Mouse (Mus musculus): Measurements from ENCODE around the gene Noc4l. TPM values are rescaled to one million over a fixed set of nuclear protein-coding genes. Genes with fewer than 3 reads are reported as not detected.
A peak's percentile ranks its signal among the peaks of the same experiment; 100 is the strongest.

Gene Noc4l
- polyA plus RNA-seq, 1 experiment from 2014 or later, result 61.4 TPM

GRCm38 (mm10) chr5:110639459-110639858 is 13.8 kb downstream of the Noc4l start:
- peak; percentile 10; the same call in 1 of the 2 replicates for ATAC-seq (ENCODE audit: low FRiP score, low TSS enrichment)
- Histone ChIP-seq H3K27ac (ENCODE audit: low read depth, low read length) (no peak overlapping the region), H3K4me3 (ENCODE audit: low read length) (no peak overlapping the region), H3K4me2 (replicated peaks; ENCODE audit: low read depth, low read length) (no peak overlapping the region; the same call in 1 of the 2 replicates), H3K9me3 (ENCODE audit: control insufficient read depth, low read length) (no peaks in the 10 kb centered on the region), H3K36me3 (ENCODE audit: control insufficient read depth, insufficient read depth, low read length) (no peaks in the 10 kb centered on the region), H3K4me1 (ENCODE audit: control insufficient read depth, insufficient read depth, low read length) (no peaks in the 10 kb centered on the region), H3K27me3 (ENCODE audit: control insufficient read depth, insufficient read depth, low read length) (no peaks in the 10 kb centered on the region), H3K9ac (ENCODE audit: low read depth, low read length) (no peak overlapping the region)
- 24% methylated on average over 12 of the region's 12 CpGs for WGBS

GRCm38 (mm10) chr5:110638306-110639074 is 14.7 kb downstream of the Noc4l start:
- ATAC-seq (ENCODE audit: low FRiP score, low TSS enrichment), result 0 out of 2 replicates have a peak, but pooled peaks have one; percentile 53
- Histone ChIP-seq H3K9me3 (ENCODE audit: control insufficient read depth, low read length) (no peaks in the 10 kb centered on the region), H3K27me3 (ENCODE audit: control insufficient read depth, insufficient read depth, low read length) (no peaks in the 10 kb centered on the region)

GRCm38 (mm10) chr5:110635951-110636707 is 17.1 kb downstream of the Noc4l start:
- no peak overlapping the region for H3K9ac ChIP-seq (ENCODE audit: low read depth, low read length)
- no peaks in the 10 kb centered on the region for H3K36me3 ChIP-seq (ENCODE audit: control insufficient read depth, insufficient read depth, low read length)
- H3K27ac ChIP-seq (ENCODE audit: low read depth, low read length), result no peak overlapping the region
- WGBS, result 44% methylated on average over 6 of the region's 6 CpGs
- no peaks in the 10 kb centered on the region for H3K27me3 ChIP-seq (ENCODE audit: control insufficient read depth, insufficient read depth, low read length)
- H3K4me1 ChIP-seq (ENCODE audit: control insufficient read depth, insufficient read depth, low read length), result no peaks in the 10 kb centered on the region
- H3K4me3 ChIP-seq (ENCODE audit: low read length), result no peak overlapping the region
- H3K4me2 ChIP-seq (replicated peaks; ENCODE audit: low read depth, low read length), result no peak overlapping the region
- no peak for ATAC-seq (ENCODE audit: low FRiP score, low TSS enrichment)
- H3K9me3 ChIP-seq (ENCODE audit: control insufficient read depth, low read length), result no peaks in the 10 kb centered on the region

More at GRCm38 (mm10) chr5:110638306-110639074, 14.7 kb downstream of the Noc4l start:
- Histone ChIP-seq H3K4me2 (replicated peaks; ENCODE audit: low read depth, low read length) (no peak overlapping the region), H3K4me3 (ENCODE audit: low read length) (no peak overlapping the region), H3K9ac (ENCODE audit: low read depth, low read length) (no peak overlapping the region), H3K4me1 (ENCODE audit: control insufficient read depth, insufficient read depth, low read length) (no peaks in the 10 kb centered on the region), H3K36me3 (ENCODE audit: control insufficient read depth, insufficient read depth, low read length) (no peaks in the 10 kb centered on the region), H3K27ac (ENCODE audit: low read depth, low read length) (no peak overlapping the region)
- 81% methylated on average over 7 of the region's 7 CpGs for WGBS

- Histone ChIP-seq H3K27me3 (ENCODE audit: control insufficient read depth, insufficient read depth, low read length) (no peaks in the 10 kb centered on the region), H3K4me2 (replicated peaks; ENCODE audit: low read depth, low read length) (no peak overlapping the region), H3K4me1 (ENCODE audit: control insufficient read depth, insufficient read depth, low read length) (no peaks in the 10 kb centered on the region), H3K9ac (ENCODE audit: low read depth, low read length) (no peak overlapping the region), H3K4me3 (ENCODE audit: low read length) (no peak overlapping the region), H3K9me3 (ENCODE audit: control insufficient read depth, low read length) (no peaks in the 10 kb centered on the region), H3K27ac (ENCODE audit: low read depth, low read length) (no peak overlapping the region), H3K36me3 (ENCODE audit: control insufficient read depth, insufficient read depth, low read length) (no peaks in the 10 kb centered on the region)
- ATAC-seq (ENCODE audit: low FRiP score, low TSS enrichment), result no peak
- 74% methylated on average over 2 of the region's 2 CpGs for WGBS
Measured at GRCm38 (mm10) chr5:110629525-110630120, 23.6 kb downstream of the Noc4l start.

GRCm38 (mm10) chr5:110628156-110628555 is 25.1 kb downstream of the Noc4l start:
- no peak overlapping the region for H3K9ac ChIP-seq (ENCODE audit: low read depth, low read length)
- H3K27me3 ChIP-seq (ENCODE audit: control insufficient read depth, insufficient read depth, low read length), result no peaks in the 10 kb centered on the region
- H3K4me3 ChIP-seq (ENCODE audit: low read length), result no peak overlapping the region
- peak overlapping the region; percentile 18 for H3K4me2 ChIP-seq (replicated peaks; ENCODE audit: low read depth, low read length)
- WGBS, result 19% methylated on average over 19 of the region's 19 CpGs
- no peak overlapping the region for H3K27ac ChIP-seq (ENCODE audit: low read depth, low read length)
- no peak for ATAC-seq (ENCODE audit: low FRiP score, low TSS enrichment)
- H3K9me3 ChIP-seq (ENCODE audit: control insufficient read depth, low read length), result no peaks in the 10 kb centered on the region
- no peaks in the 10 kb centered on the region for H3K4me1 ChIP-seq (ENCODE audit: control insufficient read depth, insufficient read depth, low read length)
- H3K36me3 ChIP-seq (ENCODE audit: control insufficient read depth, insufficient read depth, low read length), result no peaks in the 10 kb centered on the region

- Histone ChIP-seq H3K9me3 (ENCODE audit: control insufficient read depth, low read length) (no peaks in the 10 kb centered on the region), H3K4me1 (ENCODE audit: control insufficient read depth, insufficient read depth, low read length) (no peaks in the 10 kb centered on the region), H3K9ac (ENCODE audit: low read depth, low read length) (no peak overlapping the region), H3K27me3 (ENCODE audit: control insufficient read depth, insufficient read depth, low read length) (no peaks in the 10 kb centered on the region), H3K4me3 (ENCODE audit: low read length) (no peak overlapping the region), H3K4me2 (replicated peaks; ENCODE audit: low read depth, low read length) (no peak overlapping the region), H3K27ac (ENCODE audit: low read depth, low read length) (no peak overlapping the region), H3K36me3 (ENCODE audit: control insufficient read depth, insufficient read depth, low read length) (no peaks in the 10 kb centered on the region)
- no peak for ATAC-seq (ENCODE audit: low FRiP score, low TSS enrichment)
- 64% methylated on average over 10 of the region's 10 CpGs for WGBS
Measured at GRCm38 (mm10) chr5:110627351-110627750, 25.9 kb downstream of the Noc4l start.

GRCm38 (mm10) chr5:110624319-110624718 is 28.9 kb downstream of the Noc4l start:
- no peak overlapping the region for H3K9ac ChIP-seq (ENCODE audit: low read depth, low read length)
- no peaks in the 10 kb centered on the region for H3K9me3 ChIP-seq (ENCODE audit: control insufficient read depth, low read length)
- H3K4me3 ChIP-seq (ENCODE audit: low read length), result no peak overlapping the region
- no peaks in the 10 kb centered on the region for H3K36me3 ChIP-seq (ENCODE audit: control insufficient read depth, insufficient read depth, low read length)
- H3K27ac ChIP-seq (ENCODE audit: low read depth, low read length), result no peak overlapping the region
- no peaks in the 10 kb centered on the region for H3K4me1 ChIP-seq (ENCODE audit: control insufficient read depth, insufficient read depth, low read length)
- 67% methylated on average over 2 of the region's 2 CpGs for WGBS
- H3K27me3 ChIP-seq (ENCODE audit: control insufficient read depth, insufficient read depth, low read length), result no peaks in the 10 kb centered on the region
- no peak overlapping the region for H3K4me2 ChIP-seq (replicated peaks; ENCODE audit: low read depth, low read length)
- no peak for ATAC-seq (ENCODE audit: low FRiP score, low TSS enrichment)

GRCm38 (mm10) chr5:110619226-110619625 is 34.0 kb downstream of the Noc4l start:
- no peak for ATAC-seq (ENCODE audit: low FRiP score, low TSS enrichment)
- H3K9me3 ChIP-seq (ENCODE audit: control insufficient read depth, low read length), result no peaks in the 10 kb centered on the region
- 82% methylated on average over 6 of the region's 6 CpGs for WGBS
- no peak overlapping the region for H3K4me3 ChIP-seq (ENCODE audit: low read length)
- no peaks in the 10 kb centered on the region for H3K36me3 ChIP-seq (ENCODE audit: control insufficient read depth, insufficient read depth, low read length)
- no peaks in the 10 kb centered on the region for H3K4me1 ChIP-seq (ENCODE audit: control insufficient read depth, insufficient read depth, low read length)
- H3K27ac ChIP-seq (ENCODE audit: low read depth, low read length), result no peak overlapping the region
- H3K9ac ChIP-seq (ENCODE audit: low read depth, low read length), result no peak overlapping the region
- no peaks in the 10 kb centered on the region for H3K27me3 ChIP-seq (ENCODE audit: control insufficient read depth, insufficient read depth, low read length)
- no peak overlapping the region for H3K4me2 ChIP-seq (replicated peaks; ENCODE audit: low read depth, low read length)
